Mouse (Mus musculus): ENCODE results near the gene Krt77. TPM values are rescaled to one million over a fixed set of nuclear protein-coding genes. Genes with fewer than 3 reads are reported as not detected.

Krt77 gene
- polyA plus RNA-seq (2015; fragmentation: Nextera tagmentation; extraction: Ambion mirVana) = 0.13 TPM in 1 of 2 replicates, not detected in the other

DNA sequence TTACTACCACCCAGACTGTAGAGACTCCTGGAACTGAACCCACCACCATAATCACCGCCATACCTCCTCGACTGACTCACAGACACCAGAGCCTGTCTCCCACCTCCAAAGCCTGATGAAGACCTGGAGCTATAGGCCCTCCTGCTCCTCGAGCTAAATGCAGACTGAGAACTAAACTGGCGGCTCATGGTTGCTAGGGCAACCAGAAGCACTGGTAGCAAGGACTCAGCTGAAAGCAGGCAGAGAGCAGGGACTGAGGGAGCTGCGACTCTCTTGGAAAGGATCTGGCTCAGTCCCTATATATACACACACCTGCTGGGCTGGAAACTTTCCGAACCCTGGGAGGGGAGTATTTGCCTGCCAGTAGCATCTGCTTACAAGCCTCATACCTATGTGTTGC, at the start of gene Krt77:
Krt77 (minus strand) TSS at position 275 of the 400 bp plus-strand sequence.
- Histone ChIP-seq H3K9me3 (ENCODE audit: control insufficient read depth, low read length) (no peaks in the 10 kb centered on the region), H3K4me2 (ENCODE audit: low read depth, low read length) (no peak within 1 kb of the TSS), H3K36me3 (ENCODE audit: control insufficient read depth, insufficient read depth, low read length) (no peaks in the 10 kb centered on the region), H3K4me1 (ENCODE audit: control insufficient read depth, insufficient read depth, low read length) (no peaks in the 10 kb centered on the region), H3K27ac (ENCODE audit: low read length) (no peak within 1 kb of the TSS), H3K4me3 (ENCODE audit: low read length) (no peak within 1 kb of the TSS), H3K9ac (ENCODE audit: low read depth, low read length) (no peak within 1 kb of the TSS), H3K27me3 (replicated peaks; ENCODE audit: control insufficient read depth, insufficient read depth, low read length) (peaks cover 17% of the 10 kb centered on the region; the same call in 1 of the 2 replicates)
- WGBS = 30% methylated on average over 6 of the region's 6 CpGs
- ATAC-seq = no peak

DNA sequence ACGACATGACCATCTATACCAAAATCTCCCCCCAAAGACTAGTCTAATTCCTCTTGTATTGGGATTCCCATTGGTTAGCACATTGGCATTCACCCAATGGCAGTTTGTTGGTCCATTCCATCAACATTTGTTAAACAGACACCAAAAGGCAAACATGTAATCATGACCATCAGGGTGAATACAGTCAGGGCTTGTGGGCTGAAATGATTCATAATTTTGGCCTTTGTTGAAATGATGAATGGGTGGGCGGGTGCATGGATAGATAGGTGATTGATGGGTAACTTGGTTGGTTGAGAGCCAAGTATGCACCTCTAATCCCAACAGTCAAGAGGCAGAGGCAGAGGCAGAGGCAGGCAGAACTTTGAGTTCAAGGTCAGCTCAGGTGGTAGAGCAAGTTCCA, 46.6 kb upstream of the Krt77 start:
- H3K4me1 ChIP-seq (ENCODE audit: control insufficient read depth, insufficient read depth, low read length) = no peaks in the 10 kb centered on the region
- WGBS = 78% methylated on average over 2 of the region's 2 CpGs
- H3K36me3 ChIP-seq (ENCODE audit: control insufficient read depth, insufficient read depth, low read length) = no peaks in the 10 kb centered on the region
- H3K9ac ChIP-seq (ENCODE audit: low read depth, low read length) = no peak overlapping the region
- H3K4me3 ChIP-seq (ENCODE audit: low read length) = no peak overlapping the region
- no peaks in the 10 kb centered on the region for H3K27me3 ChIP-seq (replicated peaks; ENCODE audit: control insufficient read depth, insufficient read depth, low read length)
- no peak overlapping the region for H3K4me2 ChIP-seq (ENCODE audit: low read depth, low read length)
- no peak for ATAC-seq
- no peaks in the 10 kb centered on the region for H3K9me3 ChIP-seq (ENCODE audit: control insufficient read depth, low read length)
- H3K27ac ChIP-seq (ENCODE audit: low read length) = no peak overlapping the region

DNA sequence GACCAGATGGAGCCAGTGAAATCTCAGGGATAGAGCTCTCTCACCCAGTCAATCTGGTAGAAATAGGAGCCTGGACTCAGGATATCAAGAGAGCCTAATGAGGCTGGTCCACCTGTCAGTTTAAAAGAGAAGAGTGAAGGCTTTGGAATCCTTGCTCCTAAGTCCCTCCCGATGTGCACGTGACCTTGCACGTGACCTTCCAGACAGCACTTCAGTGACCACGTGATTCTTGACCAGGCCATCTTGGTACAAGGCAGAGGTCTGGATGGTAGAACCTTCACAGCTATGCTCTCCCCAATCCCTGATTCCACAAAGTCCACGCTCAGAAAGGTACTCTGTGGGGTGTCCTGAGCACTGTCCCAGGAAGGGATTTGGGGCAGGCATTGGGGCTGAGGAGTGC, 35.3 kb upstream of the Krt77 start:
- Histone ChIP-seq H3K36me3 (ENCODE audit: control insufficient read depth, insufficient read depth, low read length) (no peaks in the 10 kb centered on the region), H3K9ac (ENCODE audit: low read depth, low read length) (no peak overlapping the region), H3K27ac (ENCODE audit: low read length) (no peak overlapping the region), H3K4me3 (ENCODE audit: low read length) (no peak overlapping the region), H3K27me3 (replicated peaks; ENCODE audit: control insufficient read depth, insufficient read depth, low read length) (no peaks in the 10 kb centered on the region), H3K4me1 (ENCODE audit: control insufficient read depth, insufficient read depth, low read length) (no peaks in the 10 kb centered on the region), H3K4me2 (ENCODE audit: low read depth, low read length) (no peak overlapping the region), H3K9me3 (ENCODE audit: control insufficient read depth, low read length) (no peaks in the 10 kb centered on the region)
- WGBS = 82% methylated on average over 5 of the region's 5 CpGs
- no peak for ATAC-seq

DNA sequence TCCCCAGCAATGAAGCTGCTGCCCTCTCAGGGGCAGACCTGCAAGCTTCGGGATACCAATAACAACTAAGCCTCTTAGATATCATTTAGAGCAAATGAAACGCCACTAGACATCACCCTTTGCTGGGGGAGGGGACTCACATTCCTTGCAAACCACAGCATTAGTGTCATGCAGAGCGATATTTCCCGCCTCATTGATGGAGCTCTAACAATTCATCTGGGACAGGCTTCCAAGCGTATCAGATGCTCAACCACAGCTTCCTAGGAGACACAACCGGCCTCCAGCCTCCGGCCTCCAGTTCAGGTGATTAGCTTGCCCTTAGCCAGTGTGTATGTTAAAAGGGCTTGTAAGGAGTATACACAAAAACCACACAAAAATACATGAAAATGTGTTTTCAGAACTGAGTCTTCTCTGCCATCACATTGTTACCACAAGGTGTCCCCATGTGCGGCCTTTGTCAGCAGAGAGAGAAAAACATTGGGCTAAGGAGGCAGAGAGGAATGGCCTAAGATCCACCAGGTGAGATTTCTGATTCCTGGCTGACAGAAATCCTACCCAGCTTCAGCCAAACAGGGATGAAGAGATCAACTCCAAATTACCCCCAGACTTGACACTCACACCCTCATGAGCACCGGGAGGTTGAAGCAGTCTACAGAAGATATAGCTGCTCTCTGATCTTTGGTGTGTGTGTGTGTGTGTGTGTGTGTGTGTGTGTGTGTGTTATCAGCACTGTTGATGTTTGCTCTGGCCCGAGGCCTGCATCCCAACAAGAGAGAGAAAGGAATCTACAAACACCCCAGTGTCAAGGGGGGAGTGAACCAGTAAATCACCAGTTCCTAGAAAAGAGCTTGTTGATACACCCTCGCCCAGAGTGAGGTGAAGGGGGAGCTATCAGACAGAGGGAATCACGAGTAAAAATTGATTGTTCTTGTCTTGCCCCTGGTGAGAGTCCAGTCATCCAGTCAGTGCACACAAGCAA, 33.0 kb upstream of the Krt77 start:
- Histone ChIP-seq H3K36me3 (ENCODE audit: control insufficient read depth, insufficient read depth, low read length) (no peaks in the 10 kb centered on the region), H3K27ac (ENCODE audit: low read length) (no peak overlapping the region), H3K4me1 (ENCODE audit: control insufficient read depth, insufficient read depth, low read length) (no peaks in the 10 kb centered on the region), H3K4me3 (ENCODE audit: low read length) (no peak overlapping the region), H3K9me3 (ENCODE audit: control insufficient read depth, low read length) (no peaks in the 10 kb centered on the region), H3K27me3 (replicated peaks; ENCODE audit: control insufficient read depth, insufficient read depth, low read length) (no peaks in the 10 kb centered on the region), H3K4me2 (ENCODE audit: low read depth, low read length) (no peak overlapping the region), H3K9ac (ENCODE audit: low read depth, low read length) (no peak overlapping the region)
- 48% methylated on average over 12 of the region's 12 CpGs for WGBS
- no peak for ATAC-seq

DNA sequence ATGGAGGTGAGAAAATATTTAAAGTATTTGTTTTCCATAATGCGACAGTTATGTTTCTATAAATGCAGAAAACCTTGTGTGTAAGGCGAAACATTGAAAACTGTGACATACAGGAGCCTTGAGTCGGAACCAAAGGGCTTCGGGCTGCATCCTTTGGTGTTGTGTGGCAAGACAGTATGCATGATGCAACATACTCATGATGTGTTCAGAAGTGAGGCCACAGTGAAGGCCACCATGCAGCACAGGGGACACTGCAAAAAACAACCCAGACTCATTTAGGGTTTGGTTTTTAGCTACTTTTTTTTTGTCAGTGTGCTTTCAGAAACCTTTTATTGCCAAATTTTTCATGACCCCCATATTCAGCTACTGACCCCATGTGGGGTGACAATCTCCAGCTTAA, 25.7 kb upstream of the Krt77 start:
- ATAC-seq = no peak
- H3K27ac ChIP-seq (ENCODE audit: low read length) = no peak overlapping the region
- H3K9ac ChIP-seq (ENCODE audit: low read depth, low read length) = no peak overlapping the region
- no peaks in the 10 kb centered on the region for H3K9me3 ChIP-seq (ENCODE audit: control insufficient read depth, low read length)
- WGBS = 91% methylated on average over 4 of the region's 4 CpGs
- no peak overlapping the region for H3K4me3 ChIP-seq (ENCODE audit: low read length)
- H3K36me3 ChIP-seq (ENCODE audit: control insufficient read depth, insufficient read depth, low read length) = no peaks in the 10 kb centered on the region
- H3K4me2 ChIP-seq (ENCODE audit: low read depth, low read length) = no peak overlapping the region
- H3K4me1 ChIP-seq (ENCODE audit: control insufficient read depth, insufficient read depth, low read length) = no peaks in the 10 kb centered on the region
- H3K27me3 ChIP-seq (replicated peaks; ENCODE audit: control insufficient read depth, insufficient read depth, low read length) = no peaks in the 10 kb centered on the region

DNA sequence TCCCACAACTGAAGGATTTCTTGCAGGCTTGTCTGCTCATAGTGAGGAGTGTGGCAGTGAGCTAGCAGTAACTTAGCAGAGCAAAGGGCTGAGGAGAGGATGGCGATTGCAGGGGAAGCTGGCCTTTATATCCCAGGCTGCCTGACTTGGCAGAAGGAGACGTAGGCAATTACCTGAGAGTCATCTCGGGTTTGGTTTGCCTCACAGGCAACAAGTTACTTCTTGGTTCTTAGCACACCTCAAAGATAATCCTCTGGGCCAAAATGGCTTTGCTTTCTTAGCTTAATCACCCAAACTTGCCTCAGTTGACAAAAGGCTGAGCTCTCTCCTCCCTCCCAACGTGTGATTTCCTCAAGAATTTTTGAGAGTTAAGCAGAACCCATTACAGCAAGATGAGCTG, 23.3 kb upstream of the Krt77 start, which contains the start of gene Krt76:
Krt76 (minus strand) TSS at position 101 of the 400 bp plus-strand sequence.
- no peak within 1 kb of the TSS for H3K27ac ChIP-seq (ENCODE audit: low read length)
- 65% methylated on average over 4 of the region's 4 CpGs for WGBS
- H3K9me3 ChIP-seq (ENCODE audit: control insufficient read depth, low read length) = no peaks in the 10 kb centered on the region
- no peak within 1 kb of the TSS for H3K9ac ChIP-seq (ENCODE audit: low read depth, low read length)
- no peak within 1 kb of the TSS for H3K4me3 ChIP-seq (ENCODE audit: low read length)
- H3K4me1 ChIP-seq (ENCODE audit: control insufficient read depth, insufficient read depth, low read length) = no peaks in the 10 kb centered on the region
- H3K27me3 ChIP-seq (replicated peaks; ENCODE audit: control insufficient read depth, insufficient read depth, low read length) = no peaks in the 10 kb centered on the region
- H3K4me2 ChIP-seq (ENCODE audit: low read depth, low read length) = no peak within 1 kb of the TSS
- H3K36me3 ChIP-seq (ENCODE audit: control insufficient read depth, insufficient read depth, low read length) = no peaks in the 10 kb centered on the region
- ATAC-seq = no peak

DNA sequence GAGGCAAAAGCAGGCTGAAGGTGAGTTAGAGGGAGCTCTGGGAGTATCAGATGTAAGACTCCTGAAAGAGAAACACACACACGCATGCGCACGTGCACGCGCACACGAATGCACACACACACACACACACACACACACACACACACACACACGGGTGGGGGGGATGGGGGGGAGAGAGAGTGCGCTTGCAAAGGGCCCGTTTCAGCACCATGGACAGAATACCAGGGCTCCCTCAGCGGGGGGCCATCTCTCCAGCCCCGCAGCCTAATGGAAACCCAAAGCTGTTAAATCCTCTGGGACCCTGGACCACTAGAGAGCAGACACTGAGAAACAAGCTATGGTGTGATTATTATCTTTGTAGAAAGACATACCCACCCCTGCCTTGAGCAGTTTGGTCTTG, 10.3 kb upstream of the Krt77 start:
- ATAC-seq = no peak
- Histone ChIP-seq H3K4me3 (ENCODE audit: low read length) (no peak overlapping the region), H3K9me3 (ENCODE audit: control insufficient read depth, low read length) (no peaks in the 10 kb centered on the region), H3K27me3 (replicated peaks; ENCODE audit: control insufficient read depth, insufficient read depth, low read length) (peaks cover 6% of the 10 kb centered on the region), H3K36me3 (ENCODE audit: control insufficient read depth, insufficient read depth, low read length) (no peaks in the 10 kb centered on the region), H3K27ac (ENCODE audit: low read length) (no peak overlapping the region), H3K4me2 (ENCODE audit: low read depth, low read length) (no peak overlapping the region), H3K4me1 (ENCODE audit: control insufficient read depth, insufficient read depth, low read length) (no peaks in the 10 kb centered on the region), H3K9ac (ENCODE audit: low read depth, low read length) (no peak overlapping the region)
- 30% methylated on average over 11 of the region's 11 CpGs for WGBS

DNA sequence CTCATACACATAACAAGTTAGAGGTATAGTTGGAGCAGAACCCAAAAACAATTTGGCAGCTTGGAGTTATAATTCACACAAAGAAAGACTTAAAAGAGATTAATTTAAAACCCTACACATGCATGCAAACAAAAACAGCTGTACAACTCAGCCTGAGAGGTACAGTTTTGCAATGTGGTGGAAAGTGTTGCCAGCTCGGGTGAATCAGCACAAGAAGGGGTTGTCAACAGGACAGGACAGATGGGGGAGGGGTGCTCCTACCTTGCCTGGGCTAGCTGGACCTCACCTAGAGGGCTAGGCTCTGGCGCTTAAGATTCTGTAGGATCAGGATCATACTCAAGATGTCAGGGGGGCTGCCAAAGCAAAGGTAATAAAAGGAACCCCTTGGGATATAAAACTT, 8.5 kb upstream of the Krt77 start:
- WGBS = 62% methylated on average over 2 of the region's 2 CpGs
- Histone ChIP-seq H3K9me3 (ENCODE audit: control insufficient read depth, low read length) (no peaks in the 10 kb centered on the region), H3K27me3 (replicated peaks; ENCODE audit: control insufficient read depth, insufficient read depth, low read length) (peaks cover 9% of the 10 kb centered on the region), H3K4me1 (ENCODE audit: control insufficient read depth, insufficient read depth, low read length) (no peaks in the 10 kb centered on the region), H3K9ac (ENCODE audit: low read depth, low read length) (no peak overlapping the region), H3K4me2 (ENCODE audit: low read depth, low read length) (no peak overlapping the region), H3K4me3 (ENCODE audit: low read length) (no peak overlapping the region), H3K27ac (ENCODE audit: low read length) (no peak overlapping the region), H3K36me3 (ENCODE audit: control insufficient read depth, insufficient read depth, low read length) (no peaks in the 10 kb centered on the region)
- no peak for ATAC-seq

DNA sequence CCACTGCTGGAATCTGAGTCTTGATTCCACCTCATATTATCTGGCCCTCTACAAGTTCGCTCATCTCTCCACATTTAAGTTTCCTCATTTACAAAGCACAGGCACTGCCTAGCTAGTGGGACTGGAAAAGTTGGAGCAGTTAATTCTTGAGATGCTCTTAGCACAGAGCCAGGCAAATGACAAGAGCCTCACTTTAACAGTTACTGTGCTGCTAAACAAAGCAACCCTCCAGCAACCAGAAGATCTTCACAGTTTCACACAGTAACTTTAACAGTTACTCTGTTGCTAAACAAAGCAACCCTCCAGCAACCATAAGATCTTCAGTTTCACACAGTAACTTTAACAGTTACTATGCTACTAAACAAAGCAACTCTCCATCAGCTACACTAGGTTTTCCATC, 4.9 kb upstream of the Krt77 start:
- Histone ChIP-seq H3K27me3 (replicated peaks; ENCODE audit: control insufficient read depth, insufficient read depth, low read length) (peaks cover 17% of the 10 kb centered on the region), H3K36me3 (ENCODE audit: control insufficient read depth, insufficient read depth, low read length) (no peaks in the 10 kb centered on the region), H3K9ac (ENCODE audit: low read depth, low read length) (no peak overlapping the region), H3K9me3 (ENCODE audit: control insufficient read depth, low read length) (no peaks in the 10 kb centered on the region), H3K4me3 (ENCODE audit: low read length) (no peak overlapping the region), H3K4me2 (ENCODE audit: low read depth, low read length) (no peak overlapping the region), H3K4me1 (ENCODE audit: control insufficient read depth, insufficient read depth, low read length) (no peaks in the 10 kb centered on the region), H3K27ac (ENCODE audit: low read length) (no peak overlapping the region)
- 70% methylated on average over 1 of the region's 1 CpGs for WGBS
- no peak for ATAC-seq
